Mouse (Mus musculus): Measurements from ENCODE around the gene 4930544G11Rik. TPM values are rescaled to one million over a fixed set of nuclear protein-coding genes. Genes with fewer than 3 reads are reported as not detected.

Gene 4930544G11Rik
- total and polyA plus RNA-seq, 3 experiments, result not detected

DNA sequence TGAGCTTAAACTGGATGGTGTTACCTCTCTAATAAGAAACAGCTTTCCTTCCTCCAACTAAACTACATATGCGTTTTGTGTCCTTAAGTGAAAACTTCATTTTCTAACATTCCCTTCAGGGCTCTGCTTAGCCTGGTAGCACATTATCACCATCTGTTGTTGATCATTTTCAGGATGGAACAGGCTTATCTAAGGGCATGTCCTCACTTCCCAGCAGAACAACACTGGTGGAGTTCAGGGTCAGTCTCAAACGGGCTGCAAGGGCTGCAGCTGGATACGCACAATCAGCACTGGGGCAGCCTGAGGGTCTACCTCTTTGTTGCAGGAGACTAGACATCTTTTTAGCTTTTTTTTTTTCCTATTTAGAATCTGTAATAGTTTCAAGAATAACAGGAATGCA lies 39.7 kb downstream of the 4930544G11Rik start:
- no peaks in the 10 kb centered on the region for H3K79me2 ChIP-seq (replicated peaks; ENCODE audit: control insufficient read depth, extremely low read depth, insufficient read depth, poor library complexity, severe bottlenecking)
- no peak overlapping the region for H3K9ac ChIP-seq (ENCODE audit: insufficient read depth, low read depth)
- dilution Hi-C loops (cut with MboI; ENCODE audit: extremely low pct_ligation_motif_present, extremely low pct_unique_long_range_greater_than_20kb, low sequenced_read_pairs) (no loop called here), in situ Hi-C loops (cut with MboI; ENCODE audit: low pct_ligation_motif_present, low pct_unique_long_range_greater_than_20kb, low sequenced_read_pairs) (no loop called here)
- no peak overlapping the region for H3K4me2 ChIP-seq (ENCODE audit: insufficient read depth, low read depth, poor library complexity, severe bottlenecking)
- DNase-seq (ENCODE audit: extremely low read depth), result no peak
- H3K27ac ChIP-seq (ENCODE audit: insufficient read depth, low read depth), result no peak overlapping the region
- H3K27me3 ChIP-seq (replicated peaks), result no peaks in the 10 kb centered on the region
- no peaks in the 10 kb centered on the region for H3K36me3 ChIP-seq (replicated peaks in 1 of 2; ENCODE audit: control insufficient read depth in 1 of 2, insufficient read depth in 1 of 2, low read length in 1 of 2)
- no peaks in the 10 kb centered on the region for H3K4me1 ChIP-seq (ENCODE audit: control insufficient read depth in 1 of 2, insufficient read depth in 2 of 2)
- H3K4me3 ChIP-seq (replicated peaks in 1 of 3; ENCODE audit: low read depth in 2 of 3, low read length in 2 of 3, poor library complexity in 1 of 3), result no peak overlapping the region
- no peak for TF ChIP-seq ZKSCAN1 (IDR thresholded peaks at IDR 0.05; ENCODE audit: borderline replicate concordance, low read depth, low read length)
- TF ChIP-seq SMC3 (IDR thresholded peaks at IDR 0.05; ENCODE audit: low read depth, low read length), result no peak
- no peak for TF ChIP-seq BHLHE40 (IDR thresholded peaks at IDR 0.05; ENCODE audit: low read depth, low read length)
- H3K9me3 ChIP-seq (replicated peaks; ENCODE audit: low read length), result no peaks in the 10 kb centered on the region

DNA sequence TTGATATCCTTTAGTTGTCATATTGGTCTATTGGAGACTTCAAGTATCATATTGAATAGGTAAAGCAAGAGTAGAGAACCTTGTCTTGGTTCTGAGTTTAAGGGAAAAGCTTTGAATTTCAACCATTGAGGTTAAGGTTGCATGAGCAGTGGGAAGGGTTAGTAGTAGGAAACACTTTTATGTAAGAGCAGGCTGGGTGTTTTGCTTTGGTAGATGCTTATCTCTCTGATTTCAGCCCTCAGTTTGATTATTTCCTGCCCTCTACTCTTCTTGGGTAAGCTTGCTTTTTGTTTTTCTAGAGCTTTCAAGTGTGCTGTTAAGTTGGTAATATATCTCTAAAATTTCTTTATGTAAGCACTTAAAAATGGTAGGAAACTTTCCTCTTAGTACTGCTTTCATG lies 45.9 kb downstream of the 4930544G11Rik start:
- no peaks in the 10 kb centered on the region for H3K9me3 ChIP-seq (replicated peaks; ENCODE audit: low read length)
- dilution Hi-C loops (cut with MboI; ENCODE audit: extremely low pct_ligation_motif_present, extremely low pct_unique_long_range_greater_than_20kb, low sequenced_read_pairs), result no loop called here
- H3K9ac ChIP-seq (ENCODE audit: insufficient read depth, low read depth), result no peak overlapping the region
- TF ChIP-seq RAD21 (IDR thresholded peaks at IDR 0.05; ENCODE audit: low read depth, low read length), result no peak
- no peak for TF ChIP-seq GABPA (IDR thresholded peaks at IDR 0.05; ENCODE audit: insufficient replicate concordance, low read depth, low read length)
- no peak for TF ChIP-seq UBTF (IDR thresholded peaks at IDR 0.05; ENCODE audit: low read depth, low read length)
- TF ChIP-seq MYC (IDR thresholded peaks at IDR 0.05; ENCODE audit: low read depth, low read length), result no peak
- no peak for TF ChIP-seq USF1 (IDR thresholded peaks at IDR 0.05; ENCODE audit: low read depth, low read length)
- TF ChIP-seq ZNF384 (IDR thresholded peaks at IDR 0.05; ENCODE audit: low read depth, low read length), result no peak
- TF ChIP-seq JUND (conservative IDR thresholded peaks at IDR 0.05; ENCODE audit: low read depth, low read length), result no peak
- TF ChIP-seq NELFE (IDR thresholded peaks at IDR 0.05; ENCODE audit: low read depth, low read length), result no peak
- no peak for TF ChIP-seq SIN3A (IDR thresholded peaks at IDR 0.05; ENCODE audit: low read length)
- TF ChIP-seq MAX (IDR thresholded peaks at IDR 0.05; ENCODE audit: low read length), result no peak
- TF ChIP-seq TBP (conservative IDR thresholded peaks at IDR 0.05; ENCODE audit: low read depth, low read length), result no peak
- TF ChIP-seq E2F4 (IDR thresholded peaks at IDR 0.05; ENCODE audit: insufficient replicate concordance, low read depth, low read length), result no peak
- no peak overlapping the region for H3K4me2 ChIP-seq (ENCODE audit: insufficient read depth, low read depth, poor library complexity, severe bottlenecking)
- no peaks in the 10 kb centered on the region for H3K27me3 ChIP-seq (replicated peaks)
- H3K4me3 ChIP-seq (replicated peaks in 1 of 3; ENCODE audit: low read depth in 2 of 3, low read length in 2 of 3, poor library complexity in 1 of 3), result no peak overlapping the region
- no peaks in the 10 kb centered on the region for H3K36me3 ChIP-seq (replicated peaks in 1 of 2; ENCODE audit: control insufficient read depth in 1 of 2, insufficient read depth in 1 of 2, low read length in 1 of 2)
- H3K27ac ChIP-seq (ENCODE audit: insufficient read depth, low read depth), result no peak overlapping the region
- H3K4me1 ChIP-seq (ENCODE audit: control insufficient read depth in 1 of 2, insufficient read depth in 2 of 2), result no peaks in the 10 kb centered on the region
- in situ Hi-C loops (cut with MboI; ENCODE audit: low pct_ligation_motif_present, low pct_unique_long_range_greater_than_20kb, low sequenced_read_pairs), result no loop called here
- no peaks in the 10 kb centered on the region for H3K79me2 ChIP-seq (replicated peaks; ENCODE audit: control insufficient read depth, extremely low read depth, insufficient read depth, poor library complexity, severe bottlenecking)
- DNase-seq (ENCODE audit: extremely low read depth), result no peak

Other genes starting within 250 kb of the 4930544G11Rik start
- gene Prdm5, start 173.6 kb upstream of the 4930544G11Rik start, total RNA-seq (2012; rRNA removed), result not detected in 2 replicates
- gene Prdm5, start 173.6 kb upstream of the 4930544G11Rik start, total RNA-seq (2014; rRNA removed), result not detected in 2 replicates
- not detected in 2 replicates for gene Prdm5, start 173.6 kb upstream of the 4930544G11Rik start, polyA plus RNA-seq (2012; ENCODE audit: insufficient read length, low read depth)

Data from CH12.LX (cell line).